Mouse (Mus musculus): ENCODE measurements at regions not wholly inside any gene's neighbourhood (a gene's known extent, or its start where the extent isn't known, plus 50 kb on each side); places are given as distances from the start of the nearest gene placed in this dataset.

GRCm38 (mm10) chr11:24731431-24731830 is 653.6 kb downstream of the Bcl11a start:
- H3K4me2 ChIP-seq (ENCODE audit: low read length) = no peak overlapping the region
- no peaks in the 10 kb centered on the region for H3K4me1 ChIP-seq (ENCODE audit: control insufficient read depth, insufficient read depth, low read length)
- no peak overlapping the region for H3K27ac ChIP-seq (replicated peaks; ENCODE audit: low read depth, low read length)
- H3K27me3 ChIP-seq (ENCODE audit: control insufficient read depth, insufficient read depth, low read length) = no peaks in the 10 kb centered on the region
- 4% methylated on average over 1 of the region's 1 CpGs for WGBS
- no peak overlapping the region for H3K9ac ChIP-seq (replicated peaks; ENCODE audit: low read length)
- H3K36me3 ChIP-seq (ENCODE audit: control insufficient read depth, insufficient read depth, low read length) = no peaks in the 10 kb centered on the region
- H3K9me3 ChIP-seq (ENCODE audit: control insufficient read depth, low read length) = no peaks in the 10 kb centered on the region
- ATAC-seq (ENCODE audit: low FRiP score, low TSS enrichment) (no peak), DNase-seq (no peak)
- no peak overlapping the region for H3K4me3 ChIP-seq (replicated peaks; ENCODE audit: low read depth, low read length)

DNA sequence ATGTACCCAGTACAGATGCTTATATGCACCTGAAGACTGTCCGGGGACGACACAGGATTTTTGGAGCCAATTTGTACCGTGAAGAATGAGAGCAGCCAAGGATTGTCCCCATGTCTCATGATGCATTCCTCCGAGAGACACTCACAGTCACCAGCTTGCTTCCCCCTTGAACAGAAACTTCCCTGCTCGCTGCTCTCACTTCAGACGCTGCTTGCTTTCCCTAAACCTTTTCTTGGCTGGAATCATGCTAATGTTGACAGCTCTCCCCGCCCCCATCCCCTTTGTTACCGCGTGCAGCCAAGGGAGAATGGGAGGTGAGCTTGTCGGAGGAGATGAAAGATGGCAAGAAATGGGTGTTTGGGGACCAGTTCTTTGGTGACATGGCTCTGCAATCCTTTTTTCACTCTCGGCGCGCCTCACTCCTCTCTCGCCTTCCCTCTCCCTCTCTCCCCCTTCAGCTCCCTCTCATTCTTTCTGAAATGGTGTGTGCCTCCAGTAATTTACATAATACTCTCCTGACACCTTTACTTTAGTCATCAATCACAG is 661.9 kb downstream of the Bcl11a start:
- Histone ChIP-seq H3K4me1 (ENCODE audit: control insufficient read depth, insufficient read depth, low read length) (peaks cover 22% of the 10 kb centered on the region), H3K4me3 (replicated peaks; ENCODE audit: low read depth, low read length) (peak overlapping the region; percentile 21), H3K27ac (replicated peaks; ENCODE audit: low read depth, low read length) (peak overlapping the region; percentile 78), H3K36me3 (ENCODE audit: control insufficient read depth, insufficient read depth, low read length) (no peaks in the 10 kb centered on the region), H3K4me2 (ENCODE audit: low read length) (peak overlapping the region; percentile 54), H3K27me3 (ENCODE audit: control insufficient read depth, insufficient read depth, low read length) (no peaks in the 10 kb centered on the region), H3K9ac (replicated peaks; ENCODE audit: low read length) (peak overlapping the region; percentile 57), H3K9me3 (ENCODE audit: control insufficient read depth, low read length) (no peaks in the 10 kb centered on the region)
- DNase-seq = peak; percentile 84
- WGBS = 3% methylated on average over 14 of the region's 14 CpGs
- peak; percentile 60; the same call in 1 of the 2 replicates for ATAC-seq (ENCODE audit: low FRiP score, low TSS enrichment)

DNA sequence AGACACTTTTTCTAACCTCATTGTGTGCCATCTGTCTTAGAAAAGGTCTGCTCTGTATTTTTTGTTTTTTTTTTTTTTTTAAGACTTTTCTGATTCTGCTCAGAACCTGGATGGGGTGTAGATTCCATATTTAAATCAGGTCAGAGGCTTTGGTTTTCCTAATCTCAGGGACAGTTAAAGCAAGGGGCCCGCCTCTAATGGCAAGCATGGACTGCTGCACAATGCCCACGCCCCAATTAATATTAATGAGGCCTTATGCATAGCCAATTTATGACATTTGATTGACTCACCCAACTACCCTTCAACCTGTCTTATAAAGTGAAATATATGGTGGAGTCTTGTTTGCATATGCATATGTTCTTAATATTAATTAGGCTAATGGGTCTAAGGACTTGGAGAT is 662.6 kb downstream of the Bcl11a start:
- no peak overlapping the region; the same call in 1 of the 2 replicates for H3K9ac ChIP-seq (replicated peaks; ENCODE audit: low read length)
- H3K36me3 ChIP-seq (ENCODE audit: control insufficient read depth, insufficient read depth, low read length) = no peaks in the 10 kb centered on the region
- peaks cover 22% of the 10 kb centered on the region for H3K4me1 ChIP-seq (ENCODE audit: control insufficient read depth, insufficient read depth, low read length)
- ATAC-seq (ENCODE audit: low FRiP score, low TSS enrichment) = peak; percentile 53
- no peaks in the 10 kb centered on the region for H3K9me3 ChIP-seq (ENCODE audit: control insufficient read depth, low read length)
- H3K27me3 ChIP-seq (ENCODE audit: control insufficient read depth, insufficient read depth, low read length) = no peaks in the 10 kb centered on the region
- peak overlapping the region; percentile 78 for H3K27ac ChIP-seq (replicated peaks; ENCODE audit: low read depth, low read length)
- DNase-seq = peak; percentile 51
- 17% methylated on average over 2 of the region's 2 CpGs for WGBS
- peak overlapping the region; percentile 54 for H3K4me2 ChIP-seq (ENCODE audit: low read length)
- H3K4me3 ChIP-seq (replicated peaks; ENCODE audit: low read depth, low read length) = no peak overlapping the region

GRCm38 (mm10) chr11:24742561-24742960 is 664.7 kb downstream of the Bcl11a start:
- Histone ChIP-seq H3K9ac (replicated peaks; ENCODE audit: low read length) (no peak overlapping the region), H3K9me3 (ENCODE audit: control insufficient read depth, low read length) (no peaks in the 10 kb centered on the region), H3K27ac (replicated peaks; ENCODE audit: low read depth, low read length) (no peak overlapping the region; the same call in 1 of the 2 replicates)

DNA sequence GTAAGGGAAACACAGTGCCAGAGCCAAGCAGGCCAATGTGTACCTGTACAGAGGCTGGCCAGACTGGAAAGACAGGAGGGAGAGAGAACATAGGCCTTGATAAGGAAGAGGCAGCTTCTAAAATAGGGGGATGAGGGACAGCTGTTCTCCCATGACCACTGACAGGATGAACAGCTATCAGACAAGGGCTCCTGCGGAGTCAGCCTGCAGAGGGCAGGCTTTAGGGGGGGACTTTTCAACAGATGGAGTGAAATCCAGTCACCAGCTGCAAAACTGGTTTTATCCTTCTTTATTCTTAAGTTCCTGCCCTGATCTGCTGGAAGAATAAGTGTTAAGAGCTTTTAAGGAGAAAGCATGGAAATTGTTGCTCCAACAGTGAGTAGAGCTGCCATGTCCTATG is 665.6 kb downstream of the Bcl11a start:
- no peak overlapping the region for H3K4me2 ChIP-seq (ENCODE audit: low read length)
- H3K36me3 ChIP-seq (ENCODE audit: control insufficient read depth, insufficient read depth, low read length) = no peaks in the 10 kb centered on the region
- WGBS = 24% methylated on average over 1 of the region's 1 CpGs
- no peak overlapping the region for H3K9ac ChIP-seq (replicated peaks; ENCODE audit: low read length)
- DNase-seq (no peak), ATAC-seq (ENCODE audit: low FRiP score, low TSS enrichment) (no peak)
- no peaks in the 10 kb centered on the region for H3K27me3 ChIP-seq (ENCODE audit: control insufficient read depth, insufficient read depth, low read length)
- H3K9me3 ChIP-seq (ENCODE audit: control insufficient read depth, low read length) = no peaks in the 10 kb centered on the region
- no peak overlapping the region for H3K27ac ChIP-seq (replicated peaks; ENCODE audit: low read depth, low read length)
- no peak overlapping the region for H3K4me3 ChIP-seq (replicated peaks; ENCODE audit: low read depth, low read length)
- H3K4me1 ChIP-seq (ENCODE audit: control insufficient read depth, insufficient read depth, low read length) = peaks cover 22% of the 10 kb centered on the region

More at GRCm38 (mm10) chr11:24742561-24742960, 664.7 kb downstream of the Bcl11a start:
- WGBS = 16% methylated on average over 8 of the region's 8 CpGs
- DNase-seq = peak; percentile 53
- peak overlapping the region; percentile 33 for H3K4me2 ChIP-seq (ENCODE audit: low read length)
- H3K36me3 ChIP-seq (ENCODE audit: control insufficient read depth, insufficient read depth, low read length) = no peaks in the 10 kb centered on the region
- peaks cover 22% of the 10 kb centered on the region for H3K4me1 ChIP-seq (ENCODE audit: control insufficient read depth, insufficient read depth, low read length)
- ATAC-seq (ENCODE audit: low FRiP score, low TSS enrichment) = 0 out of 2 replicates have a peak, but pooled peaks have one; percentile 40
- H3K4me3 ChIP-seq (replicated peaks; ENCODE audit: low read depth, low read length) = no peak overlapping the region
- H3K27me3 ChIP-seq (ENCODE audit: control insufficient read depth, insufficient read depth, low read length) = no peaks in the 10 kb centered on the region

GRCm38 (mm10) chr11:24745841-24746240 is 668.0 kb downstream of the Bcl11a start:
- H3K27me3 ChIP-seq (ENCODE audit: control insufficient read depth, insufficient read depth, low read length) = no peaks in the 10 kb centered on the region
- H3K9ac ChIP-seq (replicated peaks; ENCODE audit: low read length) = no peak overlapping the region
- H3K9me3 ChIP-seq (ENCODE audit: control insufficient read depth, low read length) = no peaks in the 10 kb centered on the region
- ATAC-seq (ENCODE audit: low FRiP score, low TSS enrichment) (no peak), DNase-seq (no peak)
- H3K4me1 ChIP-seq (ENCODE audit: control insufficient read depth, insufficient read depth, low read length) = peaks cover 9% of the 10 kb centered on the region; the same call in 1 of the 2 replicates
- no peaks in the 10 kb centered on the region for H3K36me3 ChIP-seq (ENCODE audit: control insufficient read depth, insufficient read depth, low read length)
- no peak overlapping the region for H3K27ac ChIP-seq (replicated peaks; ENCODE audit: low read depth, low read length)
- 78% methylated on average over 4 of the region's 4 CpGs for WGBS
- no peak overlapping the region for H3K4me2 ChIP-seq (ENCODE audit: low read length)
- no peak overlapping the region for H3K4me3 ChIP-seq (replicated peaks; ENCODE audit: low read depth, low read length)

DNA sequence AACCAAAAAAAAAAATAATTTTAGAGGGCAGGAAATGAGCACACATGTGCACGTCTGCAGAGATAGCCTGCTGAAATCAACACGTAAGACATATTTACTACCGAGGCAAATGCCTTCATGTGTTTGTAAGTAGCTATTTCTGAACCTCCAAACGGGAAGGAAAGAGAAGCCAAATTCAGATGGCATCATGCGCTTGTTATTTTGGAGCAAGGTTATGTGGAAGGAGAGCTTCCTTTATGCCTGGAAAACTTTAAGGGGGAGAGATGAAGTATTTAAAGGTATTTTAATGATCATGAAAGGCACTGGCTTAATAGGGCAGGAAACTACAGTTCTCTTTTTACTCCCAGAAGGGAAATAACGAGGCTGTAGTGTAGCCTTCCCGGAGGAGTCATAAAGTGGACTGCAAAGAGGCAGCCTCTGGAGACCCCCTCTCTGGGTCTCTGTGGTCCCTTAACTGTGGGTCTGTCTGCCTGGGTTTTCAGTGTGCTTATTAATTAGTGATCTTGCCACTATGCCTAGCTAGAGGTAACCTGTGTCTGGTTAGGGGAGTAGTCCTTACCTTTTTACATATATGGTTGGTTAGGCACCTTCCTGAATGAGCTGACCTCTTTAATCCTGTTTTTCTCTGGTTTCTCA is 672.4 kb downstream of the Bcl11a start:
- H3K9me3 ChIP-seq (ENCODE audit: control insufficient read depth, low read length) = no peaks in the 10 kb centered on the region
- no peaks in the 10 kb centered on the region for H3K27me3 ChIP-seq (ENCODE audit: control insufficient read depth, insufficient read depth, low read length)
- ATAC-seq (ENCODE audit: low FRiP score, low TSS enrichment) (no peak), DNase-seq (no peak)
- no peak overlapping the region for H3K27ac ChIP-seq (replicated peaks; ENCODE audit: low read depth, low read length)
- no peak overlapping the region for H3K9ac ChIP-seq (replicated peaks; ENCODE audit: low read length)
- H3K4me1 ChIP-seq (ENCODE audit: control insufficient read depth, insufficient read depth, low read length) = no peaks in the 10 kb centered on the region
- WGBS = 75% methylated on average over 7 of the region's 7 CpGs
- no peaks in the 10 kb centered on the region for H3K36me3 ChIP-seq (ENCODE audit: control insufficient read depth, insufficient read depth, low read length)
- H3K4me2 ChIP-seq (ENCODE audit: low read length) = no peak overlapping the region
- H3K4me3 ChIP-seq (replicated peaks; ENCODE audit: low read depth, low read length) = no peak overlapping the region

GRCm38 (mm10) chr11:24758130-24758529 is 680.3 kb downstream of the Bcl11a start:
- H3K27ac ChIP-seq (replicated peaks; ENCODE audit: low read depth, low read length) = no peak overlapping the region
- H3K9me3 ChIP-seq (ENCODE audit: control insufficient read depth, low read length) = no peaks in the 10 kb centered on the region
- no peak for ATAC-seq (ENCODE audit: low FRiP score, low TSS enrichment)
- H3K4me2 ChIP-seq (ENCODE audit: low read length) = no peak overlapping the region
- H3K9ac ChIP-seq (replicated peaks; ENCODE audit: low read length) = no peak overlapping the region
- H3K27me3 ChIP-seq (ENCODE audit: control insufficient read depth, insufficient read depth, low read length) = no peaks in the 10 kb centered on the region
- no peaks in the 10 kb centered on the region for H3K36me3 ChIP-seq (ENCODE audit: control insufficient read depth, insufficient read depth, low read length)
- H3K4me3 ChIP-seq (replicated peaks; ENCODE audit: low read depth, low read length) = no peak overlapping the region
- no peak for DNase-seq
- H3K4me1 ChIP-seq (ENCODE audit: control insufficient read depth, insufficient read depth, low read length) = no peaks in the 10 kb centered on the region

DNA sequence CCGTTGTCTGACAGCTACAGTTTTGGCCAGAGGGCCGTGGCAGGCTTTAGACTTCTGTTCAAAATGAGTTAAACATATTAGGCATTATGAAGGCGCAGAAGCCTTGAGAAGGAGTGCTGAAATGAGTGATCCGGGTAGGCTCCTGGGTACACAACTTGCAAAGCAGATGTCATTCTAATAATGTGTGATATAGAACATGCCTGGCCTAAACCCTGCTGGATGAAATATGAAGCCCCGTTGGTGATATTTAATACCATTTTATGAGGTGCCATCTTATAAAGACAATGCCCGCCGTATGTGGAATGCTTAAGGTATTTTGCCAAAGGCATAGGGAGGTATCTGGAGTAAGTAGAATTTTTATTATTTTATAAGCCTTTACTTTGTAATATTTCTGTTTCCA is 705.6 kb downstream of the Bcl11a start:
- 0 out of 2 replicates have a peak, but pooled peaks cover 5% of the 10 kb centered on the region for H3K9me3 ChIP-seq (ENCODE audit: control insufficient read depth, low read length)
- no peak overlapping the region for H3K9ac ChIP-seq (replicated peaks; ENCODE audit: low read length)
- no peak overlapping the region for H3K4me2 ChIP-seq (ENCODE audit: low read length)
- DNase-seq (no peak), ATAC-seq (ENCODE audit: low FRiP score, low TSS enrichment) (no peak)
- H3K4me3 ChIP-seq (replicated peaks; ENCODE audit: low read depth, low read length) = no peak overlapping the region
- H3K4me1 ChIP-seq (ENCODE audit: control insufficient read depth, insufficient read depth, low read length) = no peaks in the 10 kb centered on the region
- no peaks in the 10 kb centered on the region for H3K36me3 ChIP-seq (ENCODE audit: control insufficient read depth, insufficient read depth, low read length)
- no peaks in the 10 kb centered on the region for H3K27me3 ChIP-seq (ENCODE audit: control insufficient read depth, insufficient read depth, low read length)
- WGBS = 80% methylated on average over 7 of the region's 7 CpGs
- no peak overlapping the region for H3K27ac ChIP-seq (replicated peaks; ENCODE audit: low read depth, low read length)
